Mouse (Mus musculus) embryo, embryonic 10.5 days (tissue): ENCODE data around the gene Zswim8.

Source experiments
- DNase-seq: peaks from one replicate; pipeline ENCODE4 v3.0.0-alpha.2; 2015; ENCODE audit warnings: low spot score

The Zswim8 gene

DNA sequence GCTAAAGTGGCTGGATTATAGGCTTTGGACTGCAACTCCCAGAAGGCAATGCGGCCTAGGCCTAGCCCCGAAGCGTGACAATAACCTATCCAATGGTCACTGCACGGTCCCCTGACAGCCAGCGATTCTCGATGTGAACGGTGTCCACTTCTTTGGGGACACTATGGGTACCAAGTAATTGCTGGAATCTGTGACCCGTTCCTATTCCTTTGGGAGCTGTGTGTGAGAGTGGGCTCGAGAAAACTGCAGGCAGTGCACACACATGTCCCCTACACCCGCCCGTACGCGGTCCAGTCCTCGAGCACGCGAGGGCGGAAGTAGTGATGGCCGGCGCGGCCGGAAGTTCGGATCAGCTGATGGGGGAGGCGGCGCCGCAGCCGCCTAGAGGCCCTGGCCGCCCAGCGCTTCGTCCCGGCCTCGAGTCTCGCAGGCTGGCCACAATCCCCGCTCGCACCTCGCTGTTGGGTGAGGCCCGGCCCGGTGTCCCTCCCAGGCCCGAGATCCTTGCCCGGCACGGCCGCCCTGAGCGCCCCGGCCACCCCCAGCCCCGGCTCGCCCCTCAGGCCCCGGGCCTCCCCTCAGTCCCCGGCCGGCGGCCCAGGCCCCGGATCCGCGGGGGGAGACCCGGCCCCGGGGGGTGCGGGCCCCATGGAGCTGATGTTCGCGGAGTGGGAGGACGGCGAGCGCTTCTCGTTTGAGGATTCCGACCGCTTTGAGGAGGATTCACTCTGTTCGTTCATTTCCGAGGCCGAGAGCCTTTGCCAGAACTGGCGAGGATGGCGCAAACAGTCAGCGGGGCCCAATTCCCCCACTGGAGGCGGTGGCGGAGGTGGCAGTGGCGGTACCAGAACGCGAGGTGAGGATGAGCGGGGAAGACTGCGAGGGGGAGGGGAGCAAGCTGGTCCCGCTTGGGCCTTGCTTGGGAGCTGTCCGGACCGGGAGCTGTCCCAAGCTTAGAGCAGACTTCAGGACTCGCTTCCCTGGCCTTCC lies at the start of gene Zswim8:
Gene Zswim8, plus strand, starts transcription at position 352 of the 990 bp plus-strand sequence.
- peak; percentile 95 for DNase-seq

DNA sequence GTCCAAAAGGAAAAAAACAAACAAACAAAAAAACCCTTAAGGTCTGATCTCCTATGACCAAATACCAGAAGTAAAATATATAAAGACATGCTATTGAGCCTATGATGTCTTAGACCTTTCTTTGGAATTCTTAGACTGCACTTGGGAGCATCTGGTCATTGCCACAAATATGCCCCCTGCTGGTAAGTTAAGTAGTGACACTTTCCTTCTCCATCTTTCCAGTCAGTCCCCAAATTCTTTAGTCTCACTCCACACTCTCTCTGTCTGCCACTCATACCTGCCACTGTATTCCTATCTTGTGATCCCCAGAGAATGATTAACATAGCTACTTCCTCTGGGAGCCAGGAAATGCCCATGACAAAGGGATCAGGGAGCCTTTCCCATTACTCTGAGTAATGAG lies 49.0 kb upstream of the Zswim8 start:
- DNase-seq, result peak; percentile 78

DNA sequence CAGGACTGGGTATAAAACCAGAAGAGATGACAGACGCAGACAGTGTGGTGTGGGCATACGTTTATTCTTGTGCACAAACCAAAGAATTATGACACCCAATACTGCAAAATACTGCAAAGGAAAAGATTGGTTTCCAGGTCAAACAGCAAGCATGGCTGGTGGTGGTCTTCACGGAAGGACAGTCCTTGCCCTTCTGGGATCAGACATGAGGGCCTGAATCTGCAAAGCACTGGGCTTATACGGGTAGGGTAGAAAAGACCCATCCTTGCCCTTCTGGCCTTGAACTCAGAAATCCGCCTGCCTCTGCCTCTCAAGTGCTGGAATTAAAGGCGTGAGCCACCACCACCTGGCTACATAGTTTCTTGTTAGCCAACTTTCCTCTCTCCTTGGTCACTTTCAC lies 48.5 kb upstream of the Zswim8 start:
- no peak for DNase-seq

DNA sequence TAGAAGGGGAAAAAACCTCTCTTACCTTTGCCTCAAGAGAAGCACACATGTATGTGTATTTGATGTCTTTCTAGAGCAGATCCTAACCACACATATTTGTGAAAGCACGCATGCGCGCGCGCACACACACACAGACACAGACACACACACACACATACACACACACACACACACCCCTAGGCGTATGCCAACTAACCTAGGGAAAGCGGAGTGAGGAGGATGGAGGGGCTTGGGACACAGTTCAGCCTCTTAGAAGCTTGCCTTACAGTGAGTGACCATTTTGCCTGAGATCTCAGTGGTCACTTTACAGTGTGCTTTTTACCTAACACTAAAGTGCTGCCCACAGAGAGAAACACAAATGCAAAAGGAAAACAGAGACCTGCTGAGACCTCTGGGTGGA lies 47.7 kb upstream of the Zswim8 start:
- no peak for DNase-seq

DNA sequence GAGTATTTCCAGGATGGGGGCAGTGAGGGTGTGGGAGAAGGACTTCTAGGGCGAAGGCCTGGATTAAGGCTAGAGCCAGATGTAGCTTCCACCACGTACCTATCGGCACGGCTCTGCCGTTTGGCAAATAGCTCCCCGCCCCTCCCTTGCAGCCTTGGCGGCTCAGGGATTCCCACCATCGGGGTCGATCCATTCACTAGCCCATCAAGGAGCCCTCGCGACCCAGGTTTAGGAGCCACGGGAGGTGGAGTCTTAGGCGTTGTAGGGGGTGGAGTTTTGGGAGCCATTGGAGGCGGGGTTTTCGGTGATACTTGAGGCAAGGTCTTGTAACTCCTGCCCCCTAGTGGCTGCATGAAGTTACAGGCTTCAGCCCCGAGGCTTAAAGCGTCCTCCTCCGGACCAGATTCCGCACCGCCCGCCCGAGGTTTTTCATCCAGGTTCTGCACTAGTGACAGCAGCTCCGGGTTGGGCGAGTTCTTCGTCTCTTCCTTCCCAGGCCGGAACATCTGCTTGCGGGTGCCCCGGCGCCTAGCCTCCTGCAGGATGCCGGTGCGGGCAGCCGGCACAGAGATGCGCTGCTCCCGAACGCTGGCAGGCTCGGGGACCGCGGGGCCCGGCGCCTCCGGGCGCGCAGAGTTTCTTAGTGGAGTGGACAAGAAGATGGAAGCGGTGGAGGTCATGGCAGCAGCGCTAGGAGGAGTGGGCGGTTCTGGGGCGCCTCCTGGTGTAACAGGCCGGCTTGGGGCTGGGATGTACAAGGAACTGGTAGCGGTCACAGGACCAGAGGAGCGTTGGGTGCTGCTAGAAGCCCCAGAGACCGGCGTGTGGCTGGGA lies 46.3 kb upstream of the Zswim8 start:
- peak; percentile 100 for DNase-seq

DNA sequence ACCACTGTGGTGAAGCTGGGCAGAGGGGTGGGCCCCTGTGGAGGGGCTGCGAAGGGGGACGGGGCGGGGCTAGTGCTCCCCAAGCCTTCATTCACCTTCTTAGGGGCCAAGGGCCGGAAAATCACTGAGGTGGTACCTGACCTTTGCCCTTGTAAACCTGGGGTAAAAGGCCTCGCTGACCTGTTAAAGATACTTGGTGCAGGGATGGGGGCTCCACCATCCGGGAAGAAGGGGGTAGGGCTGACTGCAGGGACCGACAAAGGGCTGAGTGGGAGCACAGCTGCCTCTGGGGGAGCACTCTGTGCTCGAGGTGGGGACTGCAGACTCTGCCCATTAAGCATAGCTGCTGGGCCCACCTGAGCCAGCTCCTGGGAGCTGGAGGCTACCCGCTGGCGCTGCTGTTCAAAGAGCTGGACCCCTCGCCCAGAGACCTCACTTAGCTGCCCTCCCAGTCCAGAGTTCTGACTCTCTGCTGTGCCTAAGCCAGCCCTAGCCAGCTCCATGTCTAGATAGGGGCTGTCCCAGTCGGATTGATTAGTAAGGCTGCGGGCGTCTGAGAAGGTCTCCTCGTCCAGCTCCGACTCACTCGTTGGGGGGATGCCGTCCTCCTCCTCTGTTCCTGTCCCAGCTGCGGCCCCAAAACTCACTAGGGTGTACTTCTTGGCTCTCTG lies 45.6 kb upstream of the Zswim8 start:
- DNase-seq, result peak; percentile 32

DNA sequence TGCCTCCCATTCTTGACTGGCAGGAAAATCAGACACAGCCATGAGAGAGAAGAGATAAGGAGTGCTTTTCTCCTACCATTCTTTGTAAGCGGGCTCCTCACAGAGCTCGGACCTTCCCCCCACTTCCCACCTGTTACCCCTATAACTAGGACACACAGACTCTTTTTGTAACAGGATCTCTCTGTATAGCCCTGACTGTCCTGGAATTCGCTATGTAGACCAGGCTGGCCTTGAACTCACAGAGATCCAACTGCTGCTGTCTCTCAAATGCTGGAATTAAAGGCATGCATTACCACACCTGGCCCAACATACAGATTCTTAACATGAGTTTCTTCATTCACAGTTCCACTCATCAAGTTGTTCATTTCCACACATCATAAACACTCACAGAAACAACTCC lies 44.6 kb upstream of the Zswim8 start:
- no peak for DNase-seq

DNA sequence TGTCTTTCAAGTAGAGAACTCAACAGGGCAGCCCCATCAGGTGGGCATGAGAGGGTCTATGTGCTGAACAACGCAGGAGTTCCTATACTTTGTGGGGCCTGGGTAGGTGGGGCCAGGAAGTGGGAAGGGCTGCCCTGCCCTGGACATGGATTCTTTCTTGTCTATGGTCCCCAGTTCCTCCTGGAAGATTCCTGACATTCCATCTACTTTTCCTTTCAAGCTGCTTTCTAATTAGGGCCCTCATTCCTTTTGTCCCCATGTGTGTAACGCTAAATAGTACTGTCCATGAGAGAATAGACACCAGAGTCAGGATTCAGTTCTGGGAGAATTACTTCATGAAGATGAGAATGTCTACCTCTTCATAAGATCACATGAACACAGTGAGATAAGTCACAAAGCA lies 43.8 kb upstream of the Zswim8 start:
- no peak for DNase-seq

DNA sequence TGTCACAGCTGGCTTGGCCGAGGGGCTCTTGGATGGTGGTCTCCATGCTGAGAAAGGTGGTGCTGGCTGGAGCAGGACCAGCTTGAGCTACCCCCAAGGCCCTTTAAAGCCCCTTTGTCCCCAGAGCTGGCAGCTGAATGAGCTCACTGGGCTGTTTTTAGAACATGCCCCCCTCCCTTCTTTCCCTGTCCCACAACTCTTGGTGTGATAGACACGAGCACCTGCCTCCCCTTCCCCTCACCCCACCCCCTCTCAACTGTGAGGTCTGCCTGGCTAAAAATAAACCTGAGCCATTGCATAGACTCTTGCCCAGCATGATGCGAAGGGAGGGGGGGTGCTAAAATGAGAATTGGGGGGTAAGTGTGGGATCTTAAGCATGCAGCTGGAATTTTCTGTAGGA lies 42.9 kb upstream of the Zswim8 start:
- DNase-seq, result no peak

DNA sequence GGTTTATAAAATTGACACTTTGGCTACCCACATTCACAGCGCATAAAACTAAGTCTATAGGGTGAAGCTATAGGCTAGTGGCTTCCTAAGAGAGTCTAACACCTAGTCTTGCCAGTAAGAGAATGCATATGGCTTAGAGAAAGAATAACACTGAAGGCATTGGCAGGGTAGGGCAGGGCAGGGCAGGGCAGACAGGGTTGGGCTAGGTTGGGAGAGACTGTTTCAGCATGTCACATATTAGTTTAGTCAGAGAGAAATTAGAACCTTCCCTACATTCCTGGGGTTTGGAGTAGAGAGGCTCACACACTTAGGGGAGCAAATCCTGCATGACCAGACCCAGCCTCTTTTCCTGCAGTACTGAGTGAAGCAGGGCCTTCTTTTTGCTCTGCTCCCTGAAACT lies 39.9 kb upstream of the Zswim8 start:
- DNase-seq, result no peak

DNA sequence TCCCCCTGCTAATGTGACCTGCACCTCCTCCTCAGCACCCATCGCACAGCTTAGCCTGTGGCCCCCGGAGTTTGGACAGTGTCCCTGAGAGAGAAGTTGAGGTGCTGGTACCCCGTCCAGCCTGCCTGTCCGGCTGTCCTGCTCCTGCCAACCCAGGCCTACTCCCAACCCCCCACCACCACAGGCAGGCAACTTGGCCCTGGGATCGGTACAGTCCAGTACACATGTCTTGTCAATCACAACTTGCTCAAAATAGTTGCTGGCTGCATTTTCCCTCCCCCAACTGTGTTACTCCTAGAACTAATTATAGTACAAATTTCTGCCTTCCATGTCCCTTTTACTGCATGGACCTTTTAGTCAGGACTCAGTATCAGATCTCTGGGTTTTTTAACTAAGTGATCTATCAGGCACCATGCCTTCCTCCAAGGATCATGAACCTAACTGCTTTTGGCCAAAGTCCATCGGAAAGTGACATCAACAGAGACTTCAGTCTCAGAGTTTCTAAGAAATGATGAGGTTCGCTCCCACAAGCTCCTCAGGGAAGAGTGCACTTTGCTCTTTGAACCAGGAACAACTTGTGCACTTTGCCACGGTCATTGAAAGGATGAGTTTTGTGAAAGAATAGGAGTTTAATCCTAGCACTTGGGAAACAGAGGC lies 39.1 kb upstream of the Zswim8 start, which contains the start of gene Synpo2l:
Gene Synpo2l, minus strand, starts transcription at position 201 of the 657 bp plus-strand sequence.
- no peak for DNase-seq

DNA sequence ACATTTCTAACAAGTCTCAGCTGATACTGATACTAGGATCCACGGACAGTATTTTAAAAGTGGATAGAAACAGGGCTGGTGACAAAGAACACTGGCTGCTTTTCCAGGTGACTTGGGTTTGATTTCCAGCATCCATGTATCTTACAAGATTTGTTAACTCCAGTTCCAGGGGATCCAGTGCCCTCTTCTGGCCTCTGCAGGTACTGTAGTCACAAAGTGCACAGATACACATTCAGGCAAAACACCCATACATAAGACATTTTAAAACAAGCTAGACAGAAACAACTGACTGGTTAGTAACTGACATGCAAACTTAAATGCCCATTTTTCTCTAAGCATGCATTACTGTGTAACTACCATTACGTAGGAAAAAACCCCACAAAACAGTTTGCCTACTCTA lies 34.4 kb upstream of the Zswim8 start:
- peak; percentile 69 for DNase-seq

DNA sequence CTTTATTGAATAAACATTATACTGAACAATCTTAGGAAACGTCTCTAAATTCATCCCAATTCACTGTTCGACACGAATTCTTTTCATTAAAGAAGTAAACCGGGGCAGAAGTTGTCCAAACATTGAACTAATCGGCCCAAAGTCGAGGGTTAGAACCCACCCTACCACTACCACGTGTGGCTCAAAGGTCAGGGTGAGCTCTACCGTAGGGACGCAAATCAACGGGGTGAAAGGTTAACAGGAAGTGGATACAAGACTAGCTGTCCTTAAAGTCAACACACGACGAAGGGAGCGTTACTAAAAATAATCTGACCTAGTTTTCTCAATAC lies 33.7 kb upstream of the Zswim8 start:
- DNase-seq, result no peak

DNA sequence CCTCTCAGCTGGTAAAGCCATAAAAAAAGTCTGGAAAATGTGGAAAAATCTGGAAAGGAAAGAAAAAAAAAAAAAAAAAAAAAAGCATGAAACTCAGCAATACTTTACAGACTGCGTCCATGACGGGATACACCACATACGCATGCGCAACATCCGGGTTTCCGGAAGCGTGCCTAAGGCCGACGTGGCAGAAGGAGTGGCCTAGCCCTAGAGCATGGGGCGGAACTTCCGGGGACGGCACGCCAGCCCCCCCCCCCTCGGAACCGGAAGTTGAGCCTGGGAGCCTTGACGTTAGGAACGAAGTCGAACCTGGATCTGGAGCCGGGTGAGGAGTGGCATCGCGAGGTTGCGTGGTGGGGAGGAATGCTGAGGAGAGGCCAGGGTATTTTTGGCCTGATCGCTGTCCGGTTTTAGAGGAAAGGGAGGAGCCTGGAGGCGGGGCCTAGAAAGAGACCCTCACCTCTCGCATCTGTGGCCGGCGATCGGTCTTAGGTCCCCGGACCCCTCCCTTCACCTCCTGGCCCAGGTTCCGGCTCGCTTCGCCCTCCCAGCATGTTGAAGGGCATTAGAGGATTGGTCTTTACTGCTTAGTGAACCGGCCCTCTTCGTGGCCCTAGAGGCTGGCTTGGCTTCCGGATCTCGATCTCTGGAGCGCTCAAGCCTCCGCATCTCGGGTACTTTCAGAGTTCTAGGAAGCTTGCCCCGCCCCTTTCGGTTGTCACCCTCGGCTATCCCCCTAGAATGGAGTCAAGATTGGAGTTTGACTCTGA lies 33.1 kb upstream of the Zswim8 start, which contains the start of gene Sec24c:
Gene Sec24c, plus strand, starts transcription at position 245 of the 770 bp plus-strand sequence.
- DNase-seq, result peak; percentile 100

DNA sequence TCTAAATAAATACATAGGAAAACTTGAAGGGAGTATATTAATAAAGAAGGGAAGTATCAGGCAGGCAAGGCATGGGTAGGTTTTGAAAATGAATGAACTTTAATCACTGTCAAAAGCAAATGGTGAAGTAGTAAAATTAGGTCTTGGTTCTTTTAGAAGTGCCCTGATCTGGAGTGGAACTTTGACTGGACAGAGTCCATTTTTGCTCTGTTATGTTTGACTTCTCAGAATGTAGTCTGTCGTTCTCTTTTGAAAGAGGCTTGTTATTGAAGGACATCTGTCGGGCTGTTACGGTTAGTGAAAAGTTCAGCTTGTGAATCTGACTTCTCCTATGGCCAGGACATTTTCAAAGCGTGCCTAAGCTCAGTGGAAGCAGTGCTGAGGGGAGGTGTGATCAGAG lies 29.4 kb upstream of the Zswim8 start:
- DNase-seq, result no peak

DNA sequence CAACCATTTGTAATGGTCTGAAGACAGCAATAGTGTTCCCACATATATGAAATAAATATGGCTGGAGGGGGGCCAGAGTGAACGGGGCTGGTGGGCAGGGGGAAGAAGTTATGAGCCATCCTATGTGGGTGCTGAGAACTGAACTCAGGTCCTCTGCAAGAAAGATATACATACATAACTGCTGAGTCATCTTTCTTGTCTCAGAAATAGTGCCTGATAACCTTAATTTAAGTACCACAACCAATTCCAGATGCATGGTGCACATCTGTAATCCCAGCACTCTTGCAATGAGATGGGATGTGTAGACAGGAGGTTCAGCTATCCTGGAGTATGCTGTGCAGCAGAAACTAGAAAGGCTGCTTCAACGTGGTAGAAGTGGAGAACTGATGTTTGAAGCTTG lies 25.6 kb upstream of the Zswim8 start:
- no peak for DNase-seq

DNA sequence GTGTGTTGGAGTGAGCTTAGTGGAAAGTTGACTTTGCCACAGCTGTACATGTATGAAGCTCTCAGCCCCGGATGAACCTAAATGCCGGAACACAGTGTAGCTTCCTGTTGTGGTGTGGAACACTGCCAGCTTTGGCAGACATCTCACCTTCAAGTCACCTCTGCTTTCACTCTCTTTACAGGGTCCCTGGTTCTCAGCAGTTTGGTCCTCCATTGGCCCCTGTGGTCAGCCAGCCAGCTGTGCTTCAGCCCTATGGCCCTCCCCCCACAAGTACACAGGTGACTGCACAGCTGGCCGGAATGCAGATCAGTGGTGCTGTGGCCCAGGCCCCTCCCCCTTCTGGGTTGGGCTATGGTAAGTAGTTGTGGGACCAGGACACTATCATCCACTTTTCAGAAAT lies 24.9 kb upstream of the Zswim8 start:
- no peak for DNase-seq

DNA sequence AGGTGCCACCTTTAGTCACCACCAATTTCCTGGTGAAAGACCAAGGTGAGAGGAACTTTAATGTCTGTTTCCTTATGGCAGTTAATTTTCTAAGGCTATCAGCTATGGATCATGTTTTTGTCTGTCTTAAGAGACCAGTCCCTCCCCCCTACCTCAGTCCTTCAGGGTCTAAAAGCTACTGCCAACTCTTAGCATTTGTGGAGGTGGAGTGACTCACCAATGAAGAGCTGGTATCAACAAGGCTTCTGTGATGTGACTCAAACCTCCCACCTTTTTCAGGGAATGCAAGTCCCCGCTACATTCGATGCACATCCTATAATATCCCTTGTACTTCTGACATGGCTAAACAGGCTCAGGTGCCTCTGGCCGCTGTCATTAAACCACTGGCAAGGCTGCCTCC lies 20.8 kb upstream of the Zswim8 start:
- DNase-seq, result no peak

DNA sequence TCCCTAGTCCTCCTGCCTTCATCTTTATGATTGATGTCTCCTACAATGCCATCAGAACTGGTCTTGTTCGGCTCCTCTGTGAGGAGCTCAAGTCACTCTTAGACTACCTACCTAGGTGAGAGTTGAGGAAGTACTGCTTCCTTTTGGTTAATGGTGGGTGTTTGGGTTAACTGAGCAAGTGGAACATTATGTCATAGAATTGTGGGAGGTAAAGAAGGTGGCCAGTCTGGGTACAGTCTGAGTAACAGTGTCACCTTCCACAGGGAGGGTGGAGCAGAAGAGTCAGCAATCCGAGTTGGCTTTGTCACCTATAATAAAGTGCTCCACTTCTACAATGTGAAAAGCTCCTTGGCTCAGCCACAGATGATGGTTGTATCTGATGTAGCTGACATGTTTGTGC lies 18.3 kb upstream of the Zswim8 start:
- no peak for DNase-seq

DNA sequence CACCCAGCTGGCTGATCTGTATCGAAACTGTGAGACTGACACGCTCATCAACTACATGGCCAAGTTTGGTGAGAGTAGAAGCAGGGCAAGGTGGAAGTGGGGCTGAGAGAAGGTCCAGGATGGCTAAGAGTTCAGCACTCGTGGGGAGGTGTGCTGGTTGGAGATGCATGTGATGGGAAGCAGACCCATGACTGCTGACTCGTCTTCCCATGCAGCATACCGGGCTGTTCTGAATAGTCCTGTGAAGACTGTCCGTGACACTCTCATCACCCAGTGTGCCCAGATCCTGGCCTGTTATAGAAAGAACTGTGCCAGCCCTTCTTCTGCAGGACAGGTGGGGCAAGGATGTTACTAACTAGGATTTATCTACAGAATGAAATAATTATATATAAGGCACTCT lies 15.6 kb upstream of the Zswim8 start:
- no peak for DNase-seq

DNA sequence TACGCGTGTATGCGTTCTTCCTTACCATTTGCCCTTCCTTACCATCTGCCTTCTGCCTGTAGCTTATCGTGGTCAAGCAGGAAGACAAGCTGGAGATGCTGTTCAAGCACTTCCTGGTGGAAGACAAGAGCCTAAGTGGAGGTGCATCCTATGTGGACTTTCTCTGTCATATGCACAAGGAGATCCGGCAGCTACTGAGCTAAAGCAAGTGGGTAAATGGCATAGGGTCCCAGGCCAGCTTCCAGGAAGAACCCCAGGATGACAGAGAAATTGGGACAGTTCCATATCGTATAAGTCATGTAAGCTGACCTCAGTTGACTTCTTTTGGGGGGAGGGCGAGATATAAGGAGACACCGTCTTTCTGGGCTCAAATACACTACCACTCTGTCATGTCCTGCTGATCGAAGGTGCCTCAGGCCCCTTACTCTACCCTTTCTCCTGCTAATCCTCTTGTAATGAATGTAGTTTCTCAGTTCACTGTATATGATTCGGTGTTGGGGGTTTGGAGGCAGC lies 13.7 kb upstream of the Zswim8 start:
- no peak for DNase-seq
